Comparison of ENCODE assay signal across 25 mouse cellular contexts in the genomic region with DNA sequence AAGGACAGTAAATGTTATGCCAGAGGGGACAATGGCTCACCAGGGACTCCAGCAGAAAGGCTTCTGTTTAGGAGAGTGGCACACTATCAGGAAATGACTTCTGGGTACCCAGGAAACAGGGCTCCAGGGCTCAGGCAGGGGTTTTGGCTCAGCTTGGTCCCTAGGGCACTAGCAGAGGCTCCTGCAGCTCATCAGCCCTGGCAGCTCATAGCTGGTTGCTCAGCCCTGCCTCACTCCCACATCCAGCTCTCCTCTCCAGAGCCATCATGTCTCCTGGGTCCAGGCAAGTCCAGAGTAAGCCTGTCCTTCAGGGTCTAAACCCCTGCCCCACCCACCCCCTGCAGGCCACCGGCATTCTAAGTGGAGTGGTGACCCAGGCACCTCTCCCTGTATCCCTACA. TPM values are rescaled to one million over a fixed set of nuclear protein-coding genes. Genes with fewer than 3 reads are reported as not detected.
"Had no signal": no experiment of that assay in that cellular context is flagged by ENCODE, and none has a peak within 500 bp of the region (broad histone marks: within the 10 kb centered on the region; RNA-seq: fewer than 3 reads in every experiment).

No protein-coding gene starts in this region.

- H3K27me3 ChIP-seq: embryonic facial prominence, embryonic 13.5 days; embryonic facial prominence, embryonic 15.5 days; forebrain, embryonic 13.5 days; forebrain, embryonic 15.5 days had no signal

- H3K9me3 ChIP-seq: embryonic facial prominence, embryonic 10.5 days; embryonic facial prominence, embryonic 12.5 days; embryonic facial prominence, embryonic 13.5 days; embryonic facial prominence, embryonic 15.5 days; forebrain, embryonic 10.5 days; forebrain, embryonic 12.5 days; forebrain, embryonic 13.5 days; forebrain, embryonic 15.5 days had no signal

- H3K4me2 ChIP-seq: embryonic facial prominence, embryonic 12.5 days; embryonic facial prominence, embryonic 13.5 days; embryonic facial prominence, embryonic 15.5 days; forebrain, embryonic 12.5 days; forebrain, embryonic 13.5 days; forebrain, embryonic 15.5 days had no signal

- H3K36me3 ChIP-seq: embryonic facial prominence, embryonic 10.5 days; embryonic facial prominence, embryonic 12.5 days; embryonic facial prominence, embryonic 13.5 days; embryonic facial prominence, embryonic 15.5 days; forebrain, embryonic 10.5 days; forebrain, embryonic 12.5 days; forebrain, embryonic 15.5 days had no signal

- H3K4me1 ChIP-seq: embryonic facial prominence, embryonic 12.5 days; embryonic facial prominence, embryonic 15.5 days; forebrain, embryonic 13.5 days; forebrain, embryonic 15.5 days had no signal

- H3K27ac ChIP-seq: embryonic facial prominence, embryonic 10.5 days; embryonic facial prominence, embryonic 12.5 days; embryonic facial prominence, embryonic 13.5 days; embryonic facial prominence, embryonic 15.5 days; forebrain, embryonic 10.5 days; forebrain, embryonic 12.5 days; forebrain, embryonic 13.5 days; forebrain, embryonic 15.5 days; gastrocnemius, adult 2 months; heart, adult 2 months had no signal

- H3K4me3 ChIP-seq: embryonic facial prominence, embryonic 10.5 days; embryonic facial prominence, embryonic 12.5 days; embryonic facial prominence, embryonic 13.5 days; embryonic facial prominence, embryonic 15.5 days; erythroblast, embryonic 14.5 days; forebrain, embryonic 10.5 days; forebrain, embryonic 12.5 days; forebrain, embryonic 13.5 days; forebrain, embryonic 15.5 days; gastrocnemius, adult 2 months; heart, adult 2 months had no signal

- DNase-seq: cerebellum, adult 9-10 months; cerebellum, adult 9-11 months; cerebellum, postnatal 10 days; cerebellum, postnatal 14 days; cerebellum, postnatal 25 days; cerebellum, postnatal 36 days; embryo, embryonic 11 days; forebrain, postnatal 0 days; gastrocnemius, adult 2 months; gastrocnemius, postnatal 10 days; gastrocnemius, postnatal 14 days; gastrocnemius, postnatal 25 days; gastrocnemius, postnatal 36 days; heart, adult 11 months; heart, adult 18-20 months; heart, adult 2 months had no signal

RNA-seq across cellular contexts. Expression of a gene that starts 28.1 kb away (rescaled TPM):
- polyA plus RNA-seq: erythroblast, embryonic 14.5 days had no signal

RNA-seq across cellular contexts. Expression of a gene that starts 43.5 kb away (rescaled TPM):
- polyA plus RNA-seq: erythroblast, embryonic 14.5 days had no signal
